Comparison of ENCODE assay signal across 11 mouse cellular contexts in genomic region chr1:75587738-75588719, GRCm38 (mm10). TPM values are rescaled to one million over a fixed set of nuclear protein-coding genes. Genes with fewer than 3 reads are reported as not detected.
DNase-seq lines count a peak whose midpoint lies in the region; ATAC-seq and TF ChIP-seq lines count a peak whose summit lies in the region.
"Had no signal": no experiment of that assay in that cellular context is flagged by ENCODE, and none has a peak within 500 bp of the region (broad histone marks: within the 10 kb centered on the region; RNA-seq: fewer than 3 reads in every experiment).

No protein-coding gene starts in this region.

- H3K36me3 ChIP-seq in forebrain, embryonic 14.5 days (ENCODE audit: control insufficient read depth, insufficient read depth, low read length): no peaks in the 10 kb centered on the region
- no peaks in the 10 kb centered on the region for H3K36me3 ChIP-seq in forebrain, embryonic 16.5 days (ENCODE audit: control insufficient read depth, insufficient read depth)
- H3K36me3 ChIP-seq in liver, embryonic 11.5 days (ENCODE audit: control insufficient read depth, insufficient read depth, low read length): no peaks in the 10 kb centered on the region
- H3K36me3 ChIP-seq: liver, embryonic 13.5 days had no signal

- WGBS in forebrain, embryonic 14.5 days: 70% methylated on average over 12 of the region's 12 CpGs
- WGBS in forebrain, embryonic 16.5 days: 58% methylated on average over 12 of the region's 12 CpGs
- WGBS in liver, embryonic 11.5 days: 52% methylated on average over 12 of the region's 12 CpGs

- no peaks in the 10 kb centered on the region for H3K27me3 ChIP-seq in forebrain, embryonic 14.5 days (replicated peaks; ENCODE audit: control insufficient read depth, insufficient read depth, low read length)
- H3K27me3 ChIP-seq in forebrain, embryonic 16.5 days (replicated peaks; ENCODE audit: control insufficient read depth, insufficient read depth, low read length): no peaks in the 10 kb centered on the region
- peaks cover 3% of the 10 kb centered on the region; the same call in 1 of the 2 replicates for H3K27me3 ChIP-seq in liver, embryonic 11.5 days (replicated peaks; ENCODE audit: control insufficient read depth, insufficient read depth, low read length)
- H3K27me3 ChIP-seq: liver, embryonic 13.5 days had no signal

- ATAC-seq in forebrain, embryonic 14.5 days: no peak
- no peak for ATAC-seq in forebrain, embryonic 16.5 days
- ATAC-seq in liver, embryonic 11.5 days (replicated peaks; ENCODE audit: low FRiP score): no peak

- DNase-seq in forebrain, embryonic 14.5 days (ENCODE audit: low spot score): peak; percentile 44
- DNase-seq in right cerebral cortex, adult 18-20 months: peak; percentile 67
- no peak for DNase-seq in right cerebral cortex, postnatal 4 days
- peak; percentile 14 to 30 for DNase-seq in heart, postnatal 36 days
- DNase-seq in right cerebral cortex, postnatal 36 days (ENCODE audit: low spot score in 2 of 2): peak; percentile 37 to 60
- DNase-seq in gastrocnemius, adult 2 months: no peak
- no peak for DNase-seq in liver, embryonic 11.5 days (ENCODE audit: low spot score)
- DNase-seq: forebrain, postnatal 0 days; kidney, adult 11 months; liver, embryonic 13.5 days had no signal

- no peak overlapping the region for H3K27ac ChIP-seq in forebrain, embryonic 14.5 days (ENCODE audit: low read depth, low read length)
- no peak overlapping the region for H3K27ac ChIP-seq in forebrain, embryonic 16.5 days (ENCODE audit: low read length)
- H3K27ac ChIP-seq in gastrocnemius, adult 2 months: no peak overlapping the region
- H3K27ac ChIP-seq in liver, embryonic 11.5 days (ENCODE audit: low read depth, low read length): no peak overlapping the region
- H3K27ac ChIP-seq: liver, embryonic 13.5 days had no signal

- H3K9ac ChIP-seq in forebrain, embryonic 14.5 days (ENCODE audit: low read length): no peak overlapping the region
- no peak overlapping the region for H3K9ac ChIP-seq in forebrain, embryonic 16.5 days (replicated peaks; ENCODE audit: low read depth, low read length)
- H3K9ac ChIP-seq in liver, embryonic 11.5 days (ENCODE audit: low read depth, low read length): no peak overlapping the region
- H3K9ac ChIP-seq: forebrain, postnatal 0 days; liver, embryonic 13.5 days had no signal

- H3K4me3 ChIP-seq in forebrain, embryonic 14.5 days (ENCODE audit: low read depth, low read length): no peak overlapping the region
- no peak overlapping the region for H3K4me3 ChIP-seq in forebrain, embryonic 16.5 days (replicated peaks; ENCODE audit: low read length)
- no peak overlapping the region for H3K4me3 ChIP-seq in gastrocnemius, adult 2 months
- H3K4me3 ChIP-seq in liver, embryonic 11.5 days (ENCODE audit: low read depth, low read length): no peak overlapping the region
- H3K4me3 ChIP-seq: liver, embryonic 13.5 days had no signal

- H3K4me2 ChIP-seq in forebrain, embryonic 14.5 days (ENCODE audit: low read length): no peak overlapping the region
- H3K4me2 ChIP-seq in forebrain, embryonic 16.5 days (ENCODE audit: low read length): no peak overlapping the region
- no peak overlapping the region for H3K4me2 ChIP-seq in liver, embryonic 11.5 days
- H3K4me2 ChIP-seq: liver, embryonic 13.5 days had no signal

- no peaks in the 10 kb centered on the region for H3K9me3 ChIP-seq in forebrain, embryonic 14.5 days (replicated peaks; ENCODE audit: control insufficient read depth, low read length)
- H3K9me3 ChIP-seq in forebrain, embryonic 16.5 days (ENCODE audit: control insufficient read depth, low read length): no peaks in the 10 kb centered on the region
- no peaks in the 10 kb centered on the region for H3K9me3 ChIP-seq in liver, embryonic 11.5 days (ENCODE audit: control insufficient read depth, low read length)
- H3K9me3 ChIP-seq: liver, embryonic 13.5 days had no signal

- peaks cover 6% of the 10 kb centered on the region for H3K4me1 ChIP-seq in forebrain, embryonic 14.5 days (ENCODE audit: control insufficient read depth, insufficient read depth, low read length)
- peaks cover 19% of the 10 kb centered on the region for H3K4me1 ChIP-seq in forebrain, embryonic 16.5 days (replicated peaks; ENCODE audit: control insufficient read depth, insufficient read depth, low read length)
- no peaks in the 10 kb centered on the region for H3K4me1 ChIP-seq in liver, embryonic 11.5 days (replicated peaks; ENCODE audit: control insufficient read depth, insufficient read depth, low read length)
- H3K4me1 ChIP-seq: liver, embryonic 13.5 days had no signal

- intact Hi-C loops in heart, postnatal 36 days (cut with DNase I): no loop called here
- intact Hi-C loops in gastrocnemius, adult 2 months (cut with DNase I): no loop called here

- no peak for TF ChIP-seq CTCF in gastrocnemius, adult 2 months (IDR thresholded peaks at IDR 0.05)

RNA-seq across cellular contexts. Expression of gene Slc4a3, which starts 42.0 kb away (rescaled TPM):
- polyA plus RNA-seq in forebrain, embryonic 14.5 days (2014; fragmentation: Nextera tagmentation; extraction: Ambion mirVana): 12.6 and 18.7 TPM in 2 replicates
- polyA plus RNA-seq in forebrain, embryonic 16.5 days (2015; fragmentation: Nextera tagmentation; extraction: Ambion mirVana): 37.4 and 50.4 TPM in 2 replicates
- total RNA-seq in heart, postnatal 36 days (2021): 100 to 1,000 TPM; 233 to 249 TPM
- 10 to 100 TPM in 1 of 2 experiments, 1 to 10 TPM in 1; 7.2 to 11.9 TPM for total RNA-seq in gastrocnemius, adult 2 months (2021)
- 5.2 and 5.4 TPM in 2 replicates for polyA plus RNA-seq in liver, embryonic 11.5 days (2014; fragmentation: Nextera tagmentation; extraction: Ambion mirVana)

Comparison
In these comparisons a context has a peak if more than half of its experiments do, and no peak if none do; other contexts are left out.
1. DNase-seq: peak in forebrain, embryonic 14.5 days (single experiment), right cerebral cortex, adult 18-20 months (single experiment), heart, postnatal 36 days (2 of 2) and right cerebral cortex, postnatal 36 days (2 of 2); none in right cerebral cortex, postnatal 4 days (single experiment), gastrocnemius, adult 2 months (single experiment) and liver, embryonic 11.5 days (single experiment).